Mouse (Mus musculus) CH12F3 (cell line): ENCODE data around the gene Tmed8.
"Not testable (repeated sequence)": the region's sequence is repeated elsewhere in the genome, so short reads cannot be mapped to it uniquely, and the experiment has no call there.

Source experiments
- in situ Hi-C: fragments of 300-500 bp; cut with MboI; formaldehyde crosslinking; loops from 2 replicates; pipeline ENCODE4 v1.14.3; 2020; ENCODE audit warnings: low sequenced_read_pairs

The Tmed8 gene

GRCm38 (mm10) chr12:87160310-87160709 is 39.9 kb downstream of the Tmed8 start:
- in situ Hi-C loops: no loop called here

GRCm38 (mm10) chr12:87158099-87158498 is 42.2 kb downstream of the Tmed8 start:
- in situ Hi-C loops: no loop called here

GRCm38 (mm10) chr12:87157361-87157760 is 42.9 kb downstream of the Tmed8 start:
- in situ Hi-C loops: no loop called here

- in situ Hi-C loops: not testable (repeated sequence)
These were observed 45.8 kb downstream of the Tmed8 start for GRCm38 (mm10) chr12:87154448-87154847.

- in situ Hi-C loops: no loop called here
These were observed 50.8 kb downstream of the Tmed8 start for GRCm38 (mm10) chr12:87149471-87149870.

GRCm38 (mm10) chr12:87148136-87148535 is 52.1 kb downstream of the Tmed8 start:
- in situ Hi-C loops: no loop called here

GRCm38 (mm10) chr12:87147395-87148089 is 52.7 kb downstream of the Tmed8 start, which contains the start of gene Pomt2:
Gene Pomt2, minus strand, starts transcription at chr12:87147968.
- in situ Hi-C loops: no loop called here

GRCm38 (mm10) chr12:87146966-87147365 is 53.3 kb downstream of the Tmed8 start, which contains the start of gene Gstz1:
Gene Gstz1, plus strand, starts transcription at chr12:87147165.
- in situ Hi-C loops: no loop called here

GRCm38 (mm10) chr12:87142156-87142555 is 58.1 kb downstream of the Tmed8 start:
- in situ Hi-C loops: no loop called here

- in situ Hi-C loops: loop anchor here (10.0 kb wide), 1 partner anchor 196 kb away; no protein-coding TSS in a partner anchor
These were observed 61.5 kb downstream of the Tmed8 start for GRCm38 (mm10) chr12:87138768-87139167.

- in situ Hi-C loops: loop anchor here (10.0 kb wide), 1 partner anchor 196 kb away; no protein-coding TSS in a partner anchor
These were observed 61.9 kb downstream of the Tmed8 start for GRCm38 (mm10) chr12:87138342-87138701.

- in situ Hi-C loops: loop anchor here (10.0 kb wide), 1 partner anchor 197 kb away; no protein-coding TSS in a partner anchor
These were observed 62.6 kb downstream of the Tmed8 start for GRCm38 (mm10) chr12:87137439-87138341.

- in situ Hi-C loops: loop anchor here (10.0 kb wide), 1 partner anchor 202 kb away; no protein-coding TSS in a partner anchor
These were observed 67.5 kb downstream of the Tmed8 start for GRCm38 (mm10) chr12:87132784-87133183.

GRCm38 (mm10) chr12:87132210-87132609 is 68.0 kb downstream of the Tmed8 start:
- in situ Hi-C loops: loop anchor here (10.0 kb wide), 1 partner anchor 203 kb away; no protein-coding TSS in a partner anchor

- in situ Hi-C loops: loop anchor here (10.0 kb wide), 1 partner anchor 203 kb away; no protein-coding TSS in a partner anchor
These were observed 68.6 kb downstream of the Tmed8 start for GRCm38 (mm10) chr12:87131619-87132018.

- in situ Hi-C loops: loop anchor here (10.0 kb wide), 1 partner anchor 204 kb away; no protein-coding TSS in a partner anchor
These were observed 69.1 kb downstream of the Tmed8 start for GRCm38 (mm10) chr12:87131181-87131580.

- in situ Hi-C loops: loop anchor here (10.0 kb wide), 1 partner anchor 205 kb away; no protein-coding TSS in a partner anchor
These were observed 70.0 kb downstream of the Tmed8 start for GRCm38 (mm10) chr12:87130224-87130623.

- in situ Hi-C loops: no loop called here
These were observed 73.0 kb downstream of the Tmed8 start for GRCm38 (mm10) chr12:87127256-87127655.

- in situ Hi-C loops: no loop called here
These were observed 78.2 kb downstream of the Tmed8 start for GRCm38 (mm10) chr12:87121918-87122589.
